Mouse (Mus musculus): ENCODE results near the gene Tpst2.

Tpst2 gene

GRCm38 (mm10) chr5:112282123-112282779 lies 5.8 kb downstream of the Tpst2 start:
- DNase-seq (ENCODE audit: low spot score): no peak

DNA sequence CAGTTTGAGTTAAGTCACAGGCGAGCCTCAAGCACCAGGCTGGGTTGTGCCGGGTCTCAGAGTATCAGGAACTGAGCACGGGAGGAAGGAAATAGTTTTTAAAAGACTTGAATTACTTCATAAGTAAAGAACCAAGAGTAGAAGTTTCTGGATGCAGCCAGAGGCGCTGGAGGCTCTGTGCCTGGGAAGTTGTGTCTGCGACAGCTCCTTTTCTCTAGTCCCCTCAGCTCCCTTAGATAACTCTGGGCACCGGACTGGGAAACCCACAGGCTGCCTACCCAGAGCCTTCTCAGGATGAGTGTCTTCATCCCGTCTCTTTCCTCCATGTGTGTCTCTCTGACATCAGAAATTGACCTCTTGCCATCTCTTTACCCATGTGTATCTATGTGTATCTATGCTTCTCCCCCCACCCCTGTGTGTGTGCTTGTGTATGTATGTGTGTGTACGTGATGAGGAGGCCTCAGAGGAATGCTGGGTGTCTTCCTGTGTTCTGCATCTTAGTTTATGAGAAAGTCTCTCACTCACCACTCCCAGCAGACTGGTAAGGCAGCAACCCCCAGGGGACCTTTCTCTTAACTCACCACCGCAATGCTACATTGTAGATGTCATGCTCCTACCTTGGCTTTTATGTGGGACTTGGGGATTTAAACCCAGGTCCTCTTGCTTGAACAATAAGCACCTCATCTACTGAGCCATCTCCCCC lies 6.4 kb downstream of the Tpst2 start:
- no peak for DNase-seq (ENCODE audit: low spot score)

- DNase-seq (ENCODE audit: low spot score): no peak
Measured at GRCm38 (mm10) chr5:112283543-112284202, 7.2 kb downstream of the Tpst2 start.

DNA sequence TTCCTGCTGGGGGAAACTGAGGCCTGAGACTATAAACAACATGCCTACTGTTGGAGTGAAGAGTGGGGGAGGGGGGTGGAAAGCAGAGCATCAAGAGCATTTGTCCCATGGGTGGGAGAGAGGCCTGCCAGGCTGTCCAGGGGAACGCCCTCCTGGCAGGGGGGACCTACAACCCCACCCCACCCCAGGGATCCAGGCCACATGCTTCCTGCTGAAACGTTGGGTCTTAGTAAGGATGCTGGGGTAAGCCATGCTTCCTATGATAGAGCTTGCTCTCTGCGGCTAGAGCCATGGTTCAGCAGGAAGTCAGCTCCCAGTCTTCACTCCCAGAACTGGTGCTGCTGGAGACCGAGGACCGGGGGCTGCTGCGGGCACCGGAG lies 7.7 kb downstream of the Tpst2 start:
- no peak for DNase-seq (ENCODE audit: low spot score)

DNA sequence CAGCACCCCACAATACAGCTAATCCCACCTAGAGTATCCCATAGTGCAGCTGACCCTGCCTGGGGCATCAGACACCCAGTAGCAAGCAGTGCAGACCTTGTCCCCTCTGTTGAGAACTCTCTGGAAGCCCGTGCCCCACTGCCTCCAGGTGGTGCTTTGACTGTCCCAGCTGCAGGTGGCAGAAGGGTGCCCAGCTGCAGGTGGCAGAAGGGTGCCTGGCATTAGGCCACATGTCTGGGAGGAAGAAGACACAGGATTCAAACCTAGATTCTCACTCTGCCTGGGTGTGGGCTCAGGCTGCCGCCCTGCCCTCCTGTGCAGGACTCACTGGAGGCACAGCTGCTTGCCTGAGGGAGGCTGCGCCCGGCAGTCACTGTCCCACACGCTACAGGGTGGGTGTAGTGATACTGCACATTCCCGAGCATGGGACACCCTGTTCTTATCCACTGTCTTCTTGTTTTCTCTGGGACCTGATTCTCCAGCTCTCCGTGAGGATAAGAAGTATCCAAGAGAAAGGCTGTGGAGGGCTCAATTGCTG lies 9.1 kb downstream of the Tpst2 start:
- DNase-seq (ENCODE audit: low spot score): no peak

DNA sequence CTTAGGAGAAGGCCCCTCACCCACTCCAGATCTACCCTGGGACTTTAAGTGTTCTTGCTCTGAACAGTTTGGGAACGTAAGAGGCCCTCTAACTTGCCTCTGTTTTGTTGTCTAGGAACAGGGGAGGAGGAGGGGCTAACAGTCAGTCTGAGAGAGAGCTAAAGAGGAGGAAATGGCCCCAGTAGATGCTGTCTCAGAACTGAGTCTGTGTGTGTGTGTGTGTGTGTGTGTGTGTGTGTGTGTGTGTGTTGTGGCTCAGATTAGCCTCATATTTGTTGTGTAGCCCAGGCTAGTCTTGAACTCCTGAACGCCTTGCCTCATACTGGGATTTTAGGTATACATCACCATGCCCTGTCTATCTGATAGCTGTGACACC lies 10.1 kb downstream of the Tpst2 start:
- no peak for DNase-seq (ENCODE audit: low spot score)

GRCm38 (mm10) chr5:112286984-112287641 lies 10.6 kb downstream of the Tpst2 start:
- peak; percentile 38 for DNase-seq (ENCODE audit: low spot score)

DNA sequence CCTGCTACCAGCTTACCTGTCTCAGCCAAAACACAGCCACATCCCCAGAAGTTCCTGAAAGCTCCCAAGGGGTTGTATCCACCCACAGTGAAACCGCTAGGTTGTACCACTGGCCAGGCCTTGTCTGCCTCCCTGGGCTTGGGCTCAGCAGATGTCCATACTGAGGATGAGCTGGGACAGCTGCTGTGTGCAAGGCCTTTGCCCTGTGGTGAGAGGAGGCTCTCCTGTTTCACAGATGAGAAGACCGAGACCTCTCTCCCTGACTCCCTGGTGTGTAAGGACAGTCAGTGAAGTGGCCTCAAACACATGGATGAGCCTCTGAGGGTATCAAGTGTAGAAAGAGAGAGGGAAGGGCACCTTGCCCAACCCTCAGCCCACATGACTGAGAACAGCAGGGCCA lies 11.2 kb downstream of the Tpst2 start:
- no peak for DNase-seq (ENCODE audit: low spot score)

- DNase-seq (ENCODE audit: low spot score): no peak
Measured at GRCm38 (mm10) chr5:112288193-112289141, 12.0 kb downstream of the Tpst2 start.

DNA sequence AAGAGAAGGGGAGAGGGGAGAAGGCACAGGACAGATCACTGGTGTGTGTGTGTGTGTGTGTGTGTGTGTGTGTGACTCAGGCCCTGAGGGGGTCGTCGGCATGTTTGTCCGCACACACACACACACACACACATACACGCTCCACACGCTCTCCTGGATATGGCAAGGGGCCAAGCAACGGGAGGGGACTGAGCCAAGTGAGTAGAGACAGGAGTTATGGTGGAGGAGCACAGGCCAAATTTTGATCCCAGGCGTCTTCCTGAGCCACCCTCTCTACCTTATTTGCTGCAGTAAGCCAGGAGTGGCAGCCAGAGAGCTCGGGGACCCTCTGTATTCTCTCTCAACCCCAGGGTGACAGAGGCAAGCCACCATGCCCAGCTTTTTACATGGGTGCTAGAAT lies 12.7 kb downstream of the Tpst2 start:
- peak; percentile 56 for DNase-seq (ENCODE audit: low spot score)

- DNase-seq (ENCODE audit: low spot score): no peak
Measured at GRCm38 (mm10) chr5:112289819-112290535, 13.5 kb downstream of the Tpst2 start.

- no peak for DNase-seq (ENCODE audit: low spot score)
Measured at GRCm38 (mm10) chr5:112290536-112290880, 14.0 kb downstream of the Tpst2 start.

GRCm38 (mm10) chr5:112291866-112292265 lies 15.4 kb downstream of the Tpst2 start:
- no peak for DNase-seq (ENCODE audit: low spot score)

GRCm38 (mm10) chr5:112292343-112292980 lies 16.0 kb downstream of the Tpst2 start:
- DNase-seq (ENCODE audit: low spot score): no peak

GRCm38 (mm10) chr5:112293800-112294199 lies 17.3 kb downstream of the Tpst2 start:
- no peak for DNase-seq (ENCODE audit: low spot score)

DNA sequence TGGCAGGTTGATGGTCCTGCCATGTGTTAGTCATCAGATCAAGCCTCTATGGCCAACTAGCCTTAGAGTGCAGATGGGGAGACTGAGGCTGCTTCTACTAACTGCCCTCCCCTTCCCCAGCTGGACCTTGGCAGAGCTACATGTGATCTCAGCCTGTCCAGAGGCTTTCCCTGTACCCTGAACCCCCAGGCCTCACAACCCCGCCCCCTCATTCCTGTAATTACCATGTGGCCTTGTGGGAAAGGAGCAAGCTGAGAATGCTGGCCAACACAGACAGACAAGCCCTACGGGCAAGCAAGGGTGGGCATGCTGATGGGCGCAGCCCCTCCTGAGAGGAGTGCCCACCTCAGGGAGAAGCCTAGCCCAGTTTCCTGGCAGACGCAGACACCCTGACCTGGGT lies 18.2 kb downstream of the Tpst2 start:
- DNase-seq (ENCODE audit: low spot score): no peak

DNA sequence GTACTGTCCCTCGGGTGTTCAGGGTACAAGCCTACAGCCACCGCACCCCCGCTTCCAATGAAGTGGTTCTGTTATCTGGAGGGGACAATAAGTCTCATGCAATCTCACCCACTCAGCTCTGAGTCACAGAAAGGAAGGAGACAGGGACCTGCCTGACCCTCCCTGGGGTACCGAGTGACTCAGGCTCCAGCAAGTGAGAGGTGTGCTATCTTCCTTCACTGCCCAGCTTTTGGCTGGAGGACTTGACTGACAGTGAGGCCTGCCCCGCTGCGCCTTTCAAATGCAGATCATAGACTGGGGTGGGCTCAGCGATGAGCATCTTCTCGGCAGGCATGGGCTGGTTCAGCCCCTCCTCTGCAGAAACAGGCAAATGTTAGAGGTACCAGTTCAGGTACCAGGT lies 18.7 kb downstream of the Tpst2 start:
- DNase-seq (ENCODE audit: low spot score): no peak

DNA sequence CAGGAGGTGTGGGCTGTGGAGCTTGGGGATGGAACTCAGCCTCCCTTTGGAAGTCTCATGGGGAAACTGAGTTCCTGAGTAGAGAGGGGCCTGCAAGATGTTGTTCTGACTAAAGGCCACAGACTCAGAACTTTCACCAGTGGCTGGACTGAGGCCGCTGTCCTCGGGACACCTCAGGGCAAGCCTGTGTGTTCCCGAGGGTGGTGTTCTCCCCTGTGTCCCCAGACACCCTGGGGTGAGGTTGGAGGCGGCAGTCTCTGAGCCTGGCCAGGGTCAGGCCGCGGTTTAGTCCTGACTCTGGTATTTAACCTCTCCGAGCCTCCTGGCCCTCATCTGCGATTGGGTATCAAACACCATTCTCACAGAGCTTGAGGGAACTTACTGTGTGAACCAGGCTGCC lies 19.1 kb downstream of the Tpst2 start:
- no peak for DNase-seq (ENCODE audit: low spot score)

- DNase-seq (ENCODE audit: low spot score): peak; percentile 35
Measured at GRCm38 (mm10) chr5:112296404-112297181, 20.1 kb downstream of the Tpst2 start.

GRCm38 (mm10) chr5:112297257-112297656 lies 20.8 kb downstream of the Tpst2 start:
- DNase-seq (ENCODE audit: low spot score): no peak

Data from MN1 (cell line).